Mouse (Mus musculus) MEL (cell line): ENCODE results near the gene Tnni2.

Experiments
- CTCF ChIP-seq, 3 experiments: IDR thresholded peaks in 2 of 3; conservative IDR thresholded peaks in 1 of 3; 2 replicates each; pipeline ENCODE4 v1.5.1; 2011 to 2012; ENCODE audit warnings: low read length in 3 of 3, low read depth in 2 of 3, mild to moderate bottlenecking in 2 of 3, improper control_type of control experiment in 1 of 3, inconsistent platforms in 1 of 3, mixed read lengths in 1 of 3, moderate library complexity in 1 of 3; ENCODE audit not compliant: control insufficient read depth in 1 of 3, insufficient read depth in 1 of 3, poor library complexity in 1 of 3, severe bottlenecking in 1 of 3
- ELF1 ChIP-seq: IDR thresholded peaks from 2 replicates; pipeline ENCODE4 v1.6.1; 2014; ENCODE audit warnings: low read depth, mild to moderate bottlenecking, inconsistent platforms, low read length, improper control_type of control experiment, moderate library complexity
- EP300 ChIP-seq, 2 experiments: IDR thresholded peaks; 2 replicates each; pipeline ENCODE4 v1.6.1; 2011; ENCODE audit warnings: improper control_type of control experiment in 2 of 2, low read length in 2 of 2, low read depth in 1 of 2, mild to moderate bottlenecking in 1 of 2
- HCFC1 ChIP-seq: IDR thresholded peaks from 2 replicates; pipeline ENCODE4 v1.6.1; 2012; ENCODE audit warnings: low read depth, mild to moderate bottlenecking, inconsistent platforms, low read length, improper control_type of control experiment, moderate library complexity
- MAX ChIP-seq: IDR thresholded peaks from 2 replicates; pipeline ENCODE4 v1.6.1; 2011; ENCODE audit warnings: low read length, improper control_type of control experiment
- MAZ ChIP-seq: IDR thresholded peaks from 2 replicates; pipeline ENCODE4 v1.6.1; 2012; ENCODE audit warnings: low read depth, mild to moderate bottlenecking, inconsistent platforms, low read length, improper control_type of control experiment
- NRF1 ChIP-seq: IDR thresholded peaks from 2 replicates; pipeline ENCODE4 v1.6.1; 2014; ENCODE audit warnings: low read depth, mild to moderate bottlenecking, inconsistent platforms, low read length, improper control_type of control experiment, moderate library complexity; ENCODE audit not compliant: poor library complexity, insufficient read depth, severe bottlenecking
- POLR2AphosphoS2 ChIP-seq: IDR thresholded peaks from 2 replicates; pipeline ENCODE4 v1.6.1; 2011; ENCODE audit warnings: low read length, improper control_type of control experiment
- SMC3 ChIP-seq: IDR thresholded peaks from 2 replicates; pipeline ENCODE4 v1.6.1; 2011; ENCODE audit warnings: low read depth, low read length, improper control_type of control experiment
- TBP ChIP-seq: IDR thresholded peaks from 2 replicates; pipeline ENCODE4 v1.8.0; 2011; ENCODE audit warnings: low read depth, low read length, improper control_type of control experiment
- TCF12 ChIP-seq: IDR thresholded peaks from 2 replicates; pipeline ENCODE4 v1.6.1; 2014; ENCODE audit warnings: low read depth, mild to moderate bottlenecking, inconsistent platforms, low read length, improper control_type of control experiment, moderate library complexity
- ZKSCAN1 ChIP-seq: IDR thresholded peaks from 2 replicates; pipeline ENCODE4 v1.6.1; 2012; ENCODE audit warnings: low read depth, mild to moderate bottlenecking, inconsistent platforms, low read length, improper control_type of control experiment, moderate library complexity

GRCm38 (mm10) chr7:142418679-142419078 lies 22.9 kb upstream of the Tnni2 start:
- TF ChIP-seq ZKSCAN1, result no peak
- no peak for TF ChIP-seq SMC3
- TF ChIP-seq MAX, result no peak
- no peak for TF ChIP-seq HCFC1
- TF ChIP-seq POLR2AphosphoS2, result no peak
- no peak for TF ChIP-seq EP300 (IDR thresholded peaks at IDR 0.05; ENCODE audit: low read depth in 1 of 2, low read length in 2 of 2)
- peak; percentile 14 to 37 (median 15); a peak in 3 of 6 replicates for TF ChIP-seq CTCF (IDR thresholded peaks at IDR 0.05 in 2 of 3, conservative IDR thresholded peaks at IDR 0.05 in 1 of 3; ENCODE audit: control insufficient read depth in 1 of 3, insufficient read depth in 1 of 3, low read depth in 2 of 3, low read length in 3 of 3, poor library complexity in 1 of 3, severe bottlenecking in 1 of 3)
- TF ChIP-seq MAZ, result no peak
- no peak for TF ChIP-seq ELF1
- no peak for TF ChIP-seq TCF12
- TF ChIP-seq TBP, result no peak
- no peak for TF ChIP-seq NRF1
